Mouse (Mus musculus) MEL (cell line): Measurements from ENCODE around the gene Prpf38a.

Experiments used
- CHD2 ChIP-seq: IDR thresholded peaks from 2 replicates; pipeline ENCODE4 v1.6.1; 2011; ENCODE audit warnings: low read length, improper control_type of control experiment
- E2F4 ChIP-seq: IDR thresholded peaks from 2 replicates; pipeline ENCODE4 v1.6.1; 2011; ENCODE audit warnings: low read depth, low read length, improper control_type of control experiment, borderline replicate concordance
- KAT2A ChIP-seq: conservative IDR thresholded peaks from 2 replicates; pipeline ENCODE4 v1.6.1; 2012; ENCODE audit warnings: low read depth, low read length, improper control_type of control experiment, inconsistent platforms
- POLR2A ChIP-seq, 2 experiments: IDR thresholded peaks; 2 replicates each; pipeline ENCODE4 v1.6.1; 2011 to 2012; ENCODE audit warnings: low read length in 2 of 2, mild to moderate bottlenecking in 2 of 2, control low read depth in 1 of 2, improper control_type of control experiment in 1 of 2, low read depth in 1 of 2, moderate library complexity in 1 of 2; ENCODE audit not compliant: control insufficient read depth in 1 of 2, insufficient read depth in 1 of 2, poor library complexity in 1 of 2
- POLR2AphosphoS2 ChIP-seq: IDR thresholded peaks from 2 replicates; pipeline ENCODE4 v1.6.1; 2011; ENCODE audit warnings: low read length, improper control_type of control experiment
- UBTF ChIP-seq: IDR thresholded peaks from 2 replicates; pipeline ENCODE4 v1.6.1; 2012; ENCODE audit warnings: low read depth, mild to moderate bottlenecking, inconsistent platforms, low read length, improper control_type of control experiment, moderate library complexity, borderline replicate concordance; ENCODE audit not compliant: insufficient read depth
- USF1 ChIP-seq: IDR thresholded peaks from 2 replicates; pipeline ENCODE4 v1.6.1; 2014; ENCODE audit warnings: low read depth, mild to moderate bottlenecking, inconsistent platforms, low read length, improper control_type of control experiment, moderate library complexity
- ZMIZ1 ChIP-seq: IDR thresholded peaks from 2 replicates; pipeline ENCODE4 v1.6.1; 2012; ENCODE audit warnings: low read depth, mild to moderate bottlenecking, inconsistent platforms, low read length, improper control_type of control experiment, moderate library complexity
- ZNF384 ChIP-seq: IDR thresholded peaks from 2 replicates; pipeline ENCODE4 v1.6.1; 2012; ENCODE audit warnings: low read depth, mild to moderate bottlenecking, inconsistent platforms, low read length, improper control_type of control experiment

- TF ChIP-seq E2F4 (peak; percentile 39; the same call in 1 of the 2 replicates), POLR2A (IDR thresholded peaks at IDR 0.05; ENCODE audit: control insufficient read depth in 1 of 2, insufficient read depth in 1 of 2, low read depth in 1 of 2, low read length in 2 of 2, poor library complexity in 1 of 2) (peak; percentile 88 to 96), USF1 (peak; percentile 100), ZNF384 (no peak), CHD2 (peak; percentile 71), ZMIZ1 (peak; percentile 77), POLR2AphosphoS2 (peak; percentile 69; the same call in 1 of the 2 replicates), KAT2A (no peak; the same call in 1 of the 2 replicates), UBTF (peak; percentile 63; the same call in 1 of the 2 replicates)
These were observed 40.6 kb upstream of the Prpf38a start, which contains the start of gene Cc2d1b for GRCm38 (mm10) chr4:108619587-108620341.
